Mouse (Mus musculus) MEL (cell line): ENCODE measurements at regions not wholly inside any gene's neighbourhood (a gene's known extent, or its start where the extent isn't known, plus 50 kb on each side); places are given as distances from the start of the nearest gene placed in this dataset.

Experiments
- DNase-seq: peaks from one replicate; pipeline ENCODE4 v3.0.0; 2011; ENCODE audit warnings: low read depth, low spot score
- H3K27ac ChIP-seq: 2 replicates; pipeline ENCODE4 v1.5.1; 2012; ENCODE audit warnings: low read depth, mild to moderate bottlenecking, control low read depth, low read length, moderate library complexity; ENCODE audit not compliant: control insufficient read depth
- H3K27me3 ChIP-seq, 2 experiments: fragments of 150-350 bp in 1 of 2; sonication (generic) in 1 of 2; 2 replicates each; pipeline ENCODE4 v1.6.1; 2012; ENCODE audit warnings: low read length in 2 of 2, mild to moderate bottlenecking in 2 of 2, improper control_type of control experiment in 1 of 2, moderate library complexity in 1 of 2; ENCODE audit not compliant: insufficient read depth in 2 of 2, control insufficient read depth in 1 of 2
- H3K36me3 ChIP-seq, 2 experiments: 2 replicates each; pipeline ENCODE4 v1.6.1; 2012 to 2014; ENCODE audit warnings: low read length in 2 of 2, improper control_type of control experiment in 1 of 2, inconsistent platforms in 1 of 2, mild to moderate bottlenecking in 1 of 2; ENCODE audit not compliant: insufficient read depth in 2 of 2, control insufficient read depth in 1 of 2
- H3K4me1 ChIP-seq, 2 experiments: fragments of 150-350 bp in 1 of 2; sonication (generic) in 1 of 2; 2 replicates each; pipeline ENCODE4 v1.6.1; 2012; ENCODE audit warnings: low read length in 2 of 2, improper control_type of control experiment in 1 of 2, mild to moderate bottlenecking in 1 of 2; ENCODE audit not compliant: insufficient read depth in 2 of 2, control insufficient read depth in 1 of 2
- H3K4me3 ChIP-seq, 2 experiments: fragments of 150-350 bp in 1 of 2; sonication (generic) in 1 of 2; 2 replicates each; pipeline ENCODE4 v1.5.1; 2012; ENCODE audit warnings: low read depth in 2 of 2, low read length in 2 of 2, mild to moderate bottlenecking in 2 of 2, moderate library complexity in 2 of 2, control low read depth in 1 of 2, improper control_type of control experiment in 1 of 2; ENCODE audit not compliant: control insufficient read depth in 1 of 2, insufficient read depth in 1 of 2
- H3K79me2 ChIP-seq: 2 replicates; pipeline ENCODE4 v1.6.1; 2012; ENCODE audit warnings: mild to moderate bottlenecking, low read length, moderate library complexity; ENCODE audit not compliant: control insufficient read depth, poor library complexity, insufficient read depth
- H3K9ac ChIP-seq: 2 replicates; pipeline ENCODE4 v1.6.1; 2012; ENCODE audit warnings: low read depth, mild to moderate bottlenecking, control low read depth, low read length, moderate library complexity; ENCODE audit not compliant: control insufficient read depth, poor library complexity, severe bottlenecking
- H3K9me3 ChIP-seq: fragments of 150-350 bp; sonication (generic); replicated peaks from 2 replicates; pipeline ENCODE4 v1.6.1; 2012; ENCODE audit warnings: mild to moderate bottlenecking, low read length, improper control_type of control experiment, moderate library complexity; ENCODE audit not compliant: insufficient read depth
- CTCF ChIP-seq, 3 experiments: IDR thresholded peaks in 2 of 3; conservative IDR thresholded peaks in 1 of 3; 2 replicates each; pipeline ENCODE4 v1.5.1; 2011 to 2012; ENCODE audit warnings: low read length in 3 of 3, low read depth in 2 of 3, mild to moderate bottlenecking in 2 of 3, improper control_type of control experiment in 1 of 3, inconsistent platforms in 1 of 3, mixed read lengths in 1 of 3, moderate library complexity in 1 of 3; ENCODE audit not compliant: control insufficient read depth in 1 of 3, insufficient read depth in 1 of 3, poor library complexity in 1 of 3, severe bottlenecking in 1 of 3
- GABPA ChIP-seq: IDR thresholded peaks from 2 replicates; pipeline ENCODE4 v1.6.1; 2012; ENCODE audit warnings: low read depth, mild to moderate bottlenecking, inconsistent platforms, low read length, improper control_type of control experiment, moderate library complexity
- JUND ChIP-seq: IDR thresholded peaks from 2 replicates; pipeline ENCODE4 v1.6.1; 2011; ENCODE audit warnings: low read depth, mild to moderate bottlenecking, improper control_type of control experiment, low read length
- MAFK ChIP-seq: IDR thresholded peaks from 2 replicates; pipeline ENCODE4 v1.6.1; 2011; ENCODE audit warnings: low read depth, mild to moderate bottlenecking, low read length, improper control_type of control experiment, borderline replicate concordance
- MAZ ChIP-seq: IDR thresholded peaks from 2 replicates; pipeline ENCODE4 v1.6.1; 2012; ENCODE audit warnings: low read depth, mild to moderate bottlenecking, inconsistent platforms, low read length, improper control_type of control experiment
- MEF2A ChIP-seq: IDR thresholded peaks from 2 replicates; pipeline ENCODE4 v1.6.1; 2014; ENCODE audit warnings: low read depth, mild to moderate bottlenecking, inconsistent platforms, low read length, improper control_type of control experiment; ENCODE audit not compliant: poor library complexity, insufficient replicate concordance, severe bottlenecking; ENCODE audit errors: extremely low read depth
- MXI1 ChIP-seq: IDR thresholded peaks from 2 replicates; pipeline ENCODE4 v1.6.1; 2011; ENCODE audit warnings: mild to moderate bottlenecking, low read depth, low read length, improper control_type of control experiment
- MYB ChIP-seq: IDR thresholded peaks from 2 replicates; pipeline ENCODE4 v1.6.1; 2011; ENCODE audit warnings: mild to moderate bottlenecking, low read depth, low read length, improper control_type of control experiment
- MYC ChIP-seq: IDR thresholded peaks from 2 replicates; pipeline ENCODE4 v1.6.1; 2011; ENCODE audit warnings: low read depth, mild to moderate bottlenecking, low read length, improper control_type of control experiment, moderate library complexity
- NRF1 ChIP-seq: IDR thresholded peaks from 2 replicates; pipeline ENCODE4 v1.6.1; 2014; ENCODE audit warnings: low read depth, mild to moderate bottlenecking, inconsistent platforms, low read length, improper control_type of control experiment, moderate library complexity; ENCODE audit not compliant: poor library complexity, insufficient read depth, severe bottlenecking
- POLR2A ChIP-seq, 2 experiments: IDR thresholded peaks; 2 replicates each; pipeline ENCODE4 v1.6.1; 2011 to 2012; ENCODE audit warnings: low read length in 2 of 2, mild to moderate bottlenecking in 2 of 2, control low read depth in 1 of 2, improper control_type of control experiment in 1 of 2, low read depth in 1 of 2, moderate library complexity in 1 of 2; ENCODE audit not compliant: control insufficient read depth in 1 of 2, insufficient read depth in 1 of 2, poor library complexity in 1 of 2
- POLR2AphosphoS2 ChIP-seq: IDR thresholded peaks from 2 replicates; pipeline ENCODE4 v1.6.1; 2011; ENCODE audit warnings: low read length, improper control_type of control experiment
- POLR2AphosphoS5 ChIP-seq: IDR thresholded peaks from 2 replicates; pipeline ENCODE4 v1.6.1; 2012; ENCODE audit warnings: low read depth, borderline replicate concordance, mild to moderate bottlenecking, inconsistent platforms, low read length, moderate library complexity, mixed read lengths
- RAD21 ChIP-seq: IDR thresholded peaks from 2 replicates; pipeline ENCODE4 v1.6.1; 2011; ENCODE audit warnings: mild to moderate bottlenecking, low read depth, low read length, improper control_type of control experiment
- TAL1 ChIP-seq: IDR thresholded peaks from 2 replicates; pipeline ENCODE4 v1.6.1; 2012; ENCODE audit warnings: mild to moderate bottlenecking, inconsistent platforms, low read length, moderate library complexity, mixed read lengths
- USF1 ChIP-seq: IDR thresholded peaks from 2 replicates; pipeline ENCODE4 v1.6.1; 2014; ENCODE audit warnings: low read depth, mild to moderate bottlenecking, inconsistent platforms, low read length, improper control_type of control experiment, moderate library complexity
- USF2 ChIP-seq, 2 experiments: IDR thresholded peaks; 2 replicates each; pipeline ENCODE4 v1.6.1; 2011 to 2012; ENCODE audit warnings: improper control_type of control experiment in 2 of 2, low read length in 2 of 2, borderline replicate concordance in 1 of 2, inconsistent platforms in 1 of 2, low read depth in 1 of 2, mild to moderate bottlenecking in 1 of 2; ENCODE audit not compliant: insufficient read depth in 1 of 2
- ZC3H11A ChIP-seq: IDR thresholded peaks from 2 replicates; pipeline ENCODE4 v1.6.1; 2012; ENCODE audit warnings: low read depth, mild to moderate bottlenecking, inconsistent platforms, low read length, improper control_type of control experiment
- ZMIZ1 ChIP-seq: IDR thresholded peaks from 2 replicates; pipeline ENCODE4 v1.6.1; 2012; ENCODE audit warnings: low read depth, mild to moderate bottlenecking, inconsistent platforms, low read length, improper control_type of control experiment, moderate library complexity
- ZNF384 ChIP-seq: IDR thresholded peaks from 2 replicates; pipeline ENCODE4 v1.6.1; 2012; ENCODE audit warnings: low read depth, mild to moderate bottlenecking, inconsistent platforms, low read length, improper control_type of control experiment

GRCm38 (mm10) chr11:39678521-39678920 lies 1016.5 kb downstream of the Mat2b start:
- no peaks in the 10 kb centered on the region for H3K4me1 ChIP-seq
- H3K9me3 ChIP-seq, result no peaks in the 10 kb centered on the region
- DNase-seq, result no peak

DNA sequence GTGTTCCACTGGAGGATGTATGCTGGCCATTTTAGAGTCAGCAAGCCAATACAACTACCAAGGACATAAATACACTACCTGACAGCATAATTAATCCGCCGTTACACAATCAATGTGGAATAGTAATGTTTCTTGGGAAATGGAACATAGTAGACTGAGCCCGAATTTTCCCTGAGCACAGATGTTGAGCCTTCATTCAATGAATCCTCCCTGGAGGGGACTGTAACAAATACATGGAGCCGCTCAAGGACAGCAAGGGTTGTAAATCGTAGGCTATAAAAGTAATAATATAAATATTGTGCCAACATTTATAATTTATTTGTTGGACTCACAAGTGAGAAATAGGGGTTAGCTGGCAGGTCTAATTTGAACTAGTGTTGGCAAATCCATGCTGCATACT lies 1041.4 kb downstream of the Mat2b start:
- H3K36me3 ChIP-seq, result no peaks in the 10 kb centered on the region
- no peak for TF ChIP-seq POLR2A (IDR thresholded peaks at IDR 0.05; ENCODE audit: control insufficient read depth in 1 of 2, insufficient read depth in 1 of 2, low read depth in 1 of 2, low read length in 2 of 2, poor library complexity in 1 of 2)
- TF ChIP-seq MXI1, result no peak
- TF ChIP-seq GABPA, result no peak
- TF ChIP-seq MAZ, result no peak
- no peak for TF ChIP-seq ZMIZ1
- H3K4me1 ChIP-seq, result no peaks in the 10 kb centered on the region
- H3K79me2 ChIP-seq, result no peaks in the 10 kb centered on the region
- DNase-seq, result no peak
- H3K9ac ChIP-seq, result no peak overlapping the region
- H3K9me3 ChIP-seq, result no peaks in the 10 kb centered on the region
- H3K4me3 ChIP-seq, result no peak overlapping the region
- no peak overlapping the region for H3K27ac ChIP-seq
- H3K27me3 ChIP-seq, result no peaks in the 10 kb centered on the region

More at GRCm38 (mm10) chr11:39678521-39678920, 1016.5 kb downstream of the Mat2b start:
- H3K27ac ChIP-seq, result no peak overlapping the region
- no peaks in the 10 kb centered on the region for H3K27me3 ChIP-seq
- no peak overlapping the region for H3K4me3 ChIP-seq
- H3K36me3 ChIP-seq, result no peaks in the 10 kb centered on the region
- H3K9ac ChIP-seq, result no peak overlapping the region
- no peak for TF ChIP-seq USF1
- TF ChIP-seq NRF1, result no peak
- TF ChIP-seq ZC3H11A, result no peak
- TF ChIP-seq MAFK, result no peak
- TF ChIP-seq JUND, result no peak
- no peak for TF ChIP-seq MEF2A
- no peak for TF ChIP-seq POLR2AphosphoS2
- no peak for TF ChIP-seq GABPA
- no peak for TF ChIP-seq ZMIZ1
- TF ChIP-seq MYB, result no peak
- TF ChIP-seq ZNF384, result no peak
- no peak for TF ChIP-seq TAL1
- no peak for TF ChIP-seq USF2 (IDR thresholded peaks at IDR 0.05; ENCODE audit: borderline replicate concordance in 1 of 2, insufficient read depth in 1 of 2, low read depth in 1 of 2, low read length in 2 of 2)
- TF ChIP-seq CTCF (IDR thresholded peaks at IDR 0.05 in 2 of 3, conservative IDR thresholded peaks at IDR 0.05 in 1 of 3; ENCODE audit: control insufficient read depth in 1 of 3, insufficient read depth in 1 of 3, low read depth in 2 of 3, low read length in 3 of 3, poor library complexity in 1 of 3, severe bottlenecking in 1 of 3), result no peak
- no peak for TF ChIP-seq POLR2A (IDR thresholded peaks at IDR 0.05; ENCODE audit: control insufficient read depth in 1 of 2, insufficient read depth in 1 of 2, low read depth in 1 of 2, low read length in 2 of 2, poor library complexity in 1 of 2)
- no peak for TF ChIP-seq POLR2AphosphoS5
- TF ChIP-seq MYC, result no peak
- TF ChIP-seq RAD21, result no peak
- no peaks in the 10 kb centered on the region for H3K79me2 ChIP-seq
